Mouse (Mus musculus): ENCODE measurements around the gene Ccdc120. TPM values are rescaled to one million over a fixed set of nuclear protein-coding genes. Genes with fewer than 3 reads are reported as not detected.

Gene Ccdc120
- polyA plus RNA-seq, 1 experiment from 2014 or later, result 25.3 TPM

DNA sequence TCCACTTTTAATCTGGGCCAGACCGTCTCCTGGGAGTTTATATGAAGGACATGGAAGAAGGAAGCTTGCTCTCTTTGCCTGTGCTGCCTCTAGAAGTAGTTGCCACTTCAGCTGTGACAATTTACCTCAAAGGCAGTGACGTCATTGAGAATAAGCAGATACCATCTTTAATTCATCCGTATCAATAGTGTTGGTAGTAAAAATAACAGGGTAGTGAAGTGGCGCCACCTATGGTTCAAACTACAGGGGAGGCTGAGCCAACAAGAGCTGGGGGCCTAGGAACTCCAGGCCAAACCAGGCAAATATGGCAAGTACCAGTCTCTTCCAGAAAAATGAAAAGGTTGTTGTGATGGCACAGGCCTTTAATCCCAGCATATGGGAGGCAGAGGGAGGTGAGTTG, 57.8 kb downstream of the Ccdc120 start:
- 34% methylated on average over 4 of the region's 4 CpGs for WGBS
- H3K4me1 ChIP-seq (ENCODE audit: insufficient read depth), result no peaks in the 10 kb centered on the region
- H3K9me3 ChIP-seq (ENCODE audit: low read depth, low read length), result no peaks in the 10 kb centered on the region
- DNase-seq, result peak; percentile 46
- H3K4me2 ChIP-seq, result no peak overlapping the region
- H3K36me3 ChIP-seq (ENCODE audit: insufficient read depth), result no peaks in the 10 kb centered on the region
- ATAC-seq (ENCODE audit: insufficient read depth), result no peak
- H3K4me3 ChIP-seq (ENCODE audit: low read depth, low read length), result no peak overlapping the region
- peak; percentile 45 for TF ChIP-seq CTCF (IDR thresholded peaks at IDR 0.05; ENCODE audit: low read depth)
- H3K27ac ChIP-seq (ENCODE audit: low read depth), result no peak overlapping the region
- H3K9ac ChIP-seq, result no peak overlapping the region
- no peaks in the 10 kb centered on the region for H3K27me3 ChIP-seq (ENCODE audit: insufficient read depth, low read length)

DNA sequence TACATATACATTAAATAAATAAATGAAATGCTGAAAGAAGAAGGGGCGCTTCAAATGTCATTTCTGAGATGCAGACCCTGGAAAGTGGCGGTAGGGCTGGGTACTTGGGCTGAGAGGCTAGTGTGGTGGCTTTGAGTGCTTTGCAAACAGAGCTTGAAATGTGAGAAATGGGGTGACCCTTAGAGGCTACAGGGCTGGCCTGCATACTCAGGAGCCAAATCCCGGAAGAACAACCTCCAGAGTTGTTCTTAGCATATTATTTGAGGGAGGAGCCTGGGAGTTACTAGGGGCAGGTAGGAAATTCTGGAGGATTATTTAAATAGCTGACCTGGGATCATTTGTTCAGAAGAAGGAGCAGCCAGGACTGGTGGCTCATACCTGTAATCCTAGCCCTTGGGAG, 60.2 kb downstream of the Ccdc120 start:
- Histone ChIP-seq H3K4me1 (ENCODE audit: insufficient read depth) (no peaks in the 10 kb centered on the region), H3K4me2 (no peak overlapping the region), H3K36me3 (ENCODE audit: insufficient read depth) (no peaks in the 10 kb centered on the region), H3K9ac (no peak overlapping the region), H3K27me3 (ENCODE audit: insufficient read depth, low read length) (no peaks in the 10 kb centered on the region), H3K9me3 (ENCODE audit: low read depth, low read length) (no peaks in the 10 kb centered on the region), H3K27ac (ENCODE audit: low read depth) (no peak overlapping the region), H3K4me3 (ENCODE audit: low read depth, low read length) (no peak overlapping the region)
- peak; percentile 73; the same call in 1 of the 2 replicates for ATAC-seq (ENCODE audit: insufficient read depth)
- peak; percentile 26 for DNase-seq
- WGBS, result 45% methylated on average over 3 of the region's 3 CpGs
- no peak for TF ChIP-seq CTCF (IDR thresholded peaks at IDR 0.05; ENCODE audit: low read depth)

DNA sequence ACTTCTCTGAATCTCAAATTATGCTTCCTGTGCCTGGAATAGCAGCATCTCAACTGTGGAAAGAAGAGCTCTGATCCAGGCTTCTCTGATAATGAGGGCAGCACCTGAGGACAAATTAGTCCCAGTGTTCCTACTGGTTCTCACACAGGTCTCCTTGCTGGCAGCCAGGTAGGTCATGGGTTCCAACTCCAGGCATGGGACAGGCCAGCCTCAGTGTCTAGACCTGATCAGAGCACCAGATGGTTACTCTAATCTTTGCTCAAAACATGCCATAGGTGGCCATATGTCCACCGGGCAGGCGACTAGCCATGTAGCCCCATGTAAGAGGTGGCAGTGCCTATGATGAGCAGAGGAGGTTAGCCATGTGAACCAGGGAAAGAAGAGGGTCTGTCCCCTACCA, 62.4 kb downstream of the Ccdc120 start:
- 90% methylated on average over 2 of the region's 2 CpGs for WGBS
- Histone ChIP-seq H3K9ac (no peak overlapping the region), H3K4me1 (ENCODE audit: insufficient read depth) (no peaks in the 10 kb centered on the region), H3K4me3 (ENCODE audit: low read depth, low read length) (no peak overlapping the region), H3K4me2 (no peak overlapping the region), H3K27me3 (ENCODE audit: insufficient read depth, low read length) (no peaks in the 10 kb centered on the region), H3K27ac (ENCODE audit: low read depth) (no peak overlapping the region), H3K9me3 (ENCODE audit: low read depth, low read length) (no peaks in the 10 kb centered on the region), H3K36me3 (ENCODE audit: insufficient read depth) (no peaks in the 10 kb centered on the region)
- ATAC-seq (ENCODE audit: insufficient read depth) (no peak), DNase-seq (no peak)
- no peak for TF ChIP-seq CTCF (IDR thresholded peaks at IDR 0.05; ENCODE audit: low read depth)

Other genes with a start within 250 kb of the Ccdc120 start
- 0.19 TPM in 1 of 2 replicates, not detected in the other for gene Foxp3, start 177.3 kb downstream of the Ccdc120 start, polyA plus RNA-seq (2014; fragmentation: Nextera tagmentation; extraction: Ambion mirVana)
- gene Ppp1r3f, start 176.6 kb downstream of the Ccdc120 start, polyA plus RNA-seq (2014; fragmentation: Nextera tagmentation; extraction: Ambion mirVana), result 1.4 and 1.5 TPM in 2 replicates
- gene Ccdc22, start 145.4 kb downstream of the Ccdc120 start, polyA plus RNA-seq (2014; fragmentation: Nextera tagmentation; extraction: Ambion mirVana), result 26.4 and 28.6 TPM in 2 replicates
- 0.05 TPM in 1 of 2 replicates, not detected in the other for gene Cacna1f, start 143.8 kb downstream of the Ccdc120 start, polyA plus RNA-seq (2014; fragmentation: Nextera tagmentation; extraction: Ambion mirVana)
- gene Syp, start 112.4 kb downstream of the Ccdc120 start, polyA plus RNA-seq (2014; fragmentation: Nextera tagmentation; extraction: Ambion mirVana), result 0.88 and 0.97 TPM in 2 replicates
- gene Prickle3, start 93.6 kb downstream of the Ccdc120 start, polyA plus RNA-seq (2014; fragmentation: Nextera tagmentation; extraction: Ambion mirVana), result 8.3 and 8.6 TPM in 2 replicates
- 185 and 188 TPM in 2 replicates for gene Plp2, start 79.5 kb downstream of the Ccdc120 start, polyA plus RNA-seq (2014; fragmentation: Nextera tagmentation; extraction: Ambion mirVana)
- 0.12 and 0.13 TPM in 2 replicates for gene Magix, start 69.7 kb downstream of the Ccdc120 start, polyA plus RNA-seq (2014; fragmentation: Nextera tagmentation; extraction: Ambion mirVana)
- gene Gpkow, start 53.8 kb downstream of the Ccdc120 start, polyA plus RNA-seq (2014; fragmentation: Nextera tagmentation; extraction: Ambion mirVana), result 46.6 and 46.9 TPM in 2 replicates
- 32.1 and 32.8 TPM in 2 replicates for gene Wdr45, start 36.6 kb downstream of the Ccdc120 start, polyA plus RNA-seq (2014; fragmentation: Nextera tagmentation; extraction: Ambion mirVana)
- 0.49 and 1.1 TPM in 2 replicates for gene Gm45208, start 28.7 kb downstream of the Ccdc120 start, polyA plus RNA-seq (2014; fragmentation: Nextera tagmentation; extraction: Ambion mirVana)
- gene Praf2, start 22.5 kb downstream of the Ccdc120 start, polyA plus RNA-seq (2014; fragmentation: Nextera tagmentation; extraction: Ambion mirVana), result 71.2 and 71.8 TPM in 2 replicates
- gene Tfe3, start 11.7 kb upstream of the Ccdc120 start, polyA plus RNA-seq (2014; fragmentation: Nextera tagmentation; extraction: Ambion mirVana), result 21.7 and 22.5 TPM in 2 replicates
- 30.7 and 34.1 TPM in 2 replicates for gene Gripap1, start 38.9 kb upstream of the Ccdc120 start, polyA plus RNA-seq (2014; fragmentation: Nextera tagmentation; extraction: Ambion mirVana)
- gene Kcnd1, start 71.4 kb upstream of the Ccdc120 start, polyA plus RNA-seq (2014; fragmentation: Nextera tagmentation; extraction: Ambion mirVana), result 1.6 and 2.0 TPM in 2 replicates
- 29.9 and 31.7 TPM in 2 replicates for gene Otud5, start 90.5 kb upstream of the Ccdc120 start, polyA plus RNA-seq (2014; fragmentation: Nextera tagmentation; extraction: Ambion mirVana)
- 6.6 and 6.9 TPM in 2 replicates for gene Pim2, start 127.4 kb upstream of the Ccdc120 start, polyA plus RNA-seq (2014; fragmentation: Nextera tagmentation; extraction: Ambion mirVana)
- 13.7 and 15.3 TPM in 2 replicates for gene Slc35a2, start 133.1 kb upstream of the Ccdc120 start, polyA plus RNA-seq (2014; fragmentation: Nextera tagmentation; extraction: Ambion mirVana)
- gene Pqbp1, start 148.4 kb upstream of the Ccdc120 start, polyA plus RNA-seq (2014; fragmentation: Nextera tagmentation; extraction: Ambion mirVana), result 96.0 and 101 TPM in 2 replicates
- gene Timm17b, start 148.5 kb upstream of the Ccdc120 start, polyA plus RNA-seq (2014; fragmentation: Nextera tagmentation; extraction: Ambion mirVana), result 160 and 174 TPM in 2 replicates
- gene Gm10491, start 156.9 kb upstream of the Ccdc120 start, polyA plus RNA-seq (2014; fragmentation: Nextera tagmentation; extraction: Ambion mirVana), result not detected in 2 replicates
- gene Gm10490, start 158.6 kb upstream of the Ccdc120 start, polyA plus RNA-seq (2014; fragmentation: Nextera tagmentation; extraction: Ambion mirVana), result not detected in 2 replicates
- 0.66 and 0.76 TPM in 2 replicates for gene Pcsk1n, start 168.9 kb upstream of the Ccdc120 start, polyA plus RNA-seq (2014; fragmentation: Nextera tagmentation; extraction: Ambion mirVana)
- not detected in 2 replicates for gene Eras, start 177.7 kb upstream of the Ccdc120 start, polyA plus RNA-seq (2014; fragmentation: Nextera tagmentation; extraction: Ambion mirVana)
- 23.7 and 29.1 TPM in 2 replicates for gene Hdac6, start 197.0 kb upstream of the Ccdc120 start, polyA plus RNA-seq (2014; fragmentation: Nextera tagmentation; extraction: Ambion mirVana)
- 1.1 and 1.6 TPM in 2 replicates for gene Gata1, start 227.2 kb upstream of the Ccdc120 start, polyA plus RNA-seq (2014; fragmentation: Nextera tagmentation; extraction: Ambion mirVana)

Measured in lung, embryonic 14.5 days (tissue).